Mouse (Mus musculus) layer of hippocampus, postnatal 10 days (tissue): ENCODE measurements around the gene Hist1h2bg. TPM values are rescaled to one million over a fixed set of nuclear protein-coding genes. Genes with fewer than 3 reads are reported as not detected.
"Not testable (repeated sequence)": the region's sequence is repeated elsewhere in the genome, so short reads cannot be mapped to it uniquely, and the experiment has no call there.

Experiments
- DNase-seq, 2 experiments: peaks; one replicate each; pipeline ENCODE4 v3.0.0; 2021; ENCODE audit warnings: low spot score in 2 of 2
- total RNA-seq, 2 experiments: library from RNA; stranded (reverse); gene quantifications; 2 replicates each; pipeline ENCODE4 v1.2.3; 2021

Hist1h2bg gene
- total RNA-seq, 2 experiments from 2014 or later = 105 to 126 TPM

GRCm38 (mm10) chr13:23561883-23562659 lies 9.1 kb upstream of the Hist1h2bg start, which contains the start of gene Hist1h3e:
Gene Hist1h3e, minus strand, starts transcription at chr13:23562369.
- DNase-seq = peak; percentile 94 to 95

GRCm38 (mm10) chr13:23562699-23563462 lies 8.3 kb upstream of the Hist1h2bg start:
- DNase-seq = peak in 1 of 2 experiments; percentile 46

DNA sequence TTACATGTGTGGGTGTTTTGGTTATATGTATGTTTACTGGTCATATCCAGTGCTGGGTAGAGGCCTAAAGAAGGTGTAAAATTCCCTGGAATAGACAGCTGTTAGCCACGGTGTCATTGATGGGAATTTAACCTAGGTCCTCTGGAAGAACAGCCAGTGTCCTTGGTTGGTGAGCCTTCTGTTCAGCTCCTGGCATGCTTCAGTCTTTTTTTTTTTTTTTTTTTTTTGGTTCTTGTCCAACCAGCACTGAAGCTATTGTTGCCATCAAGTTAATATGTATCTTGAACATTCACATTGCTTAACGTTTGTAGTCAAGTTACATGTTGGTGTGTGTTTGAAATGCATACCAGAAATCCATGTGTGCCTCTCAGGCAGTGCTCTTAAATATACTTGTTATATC lies 6.7 kb upstream of the Hist1h2bg start:
- DNase-seq = no peak

GRCm38 (mm10) chr13:23570261-23571021 lies 755 bp upstream of the Hist1h2bg start:
- DNase-seq = not testable (repeated sequence)

DNA sequence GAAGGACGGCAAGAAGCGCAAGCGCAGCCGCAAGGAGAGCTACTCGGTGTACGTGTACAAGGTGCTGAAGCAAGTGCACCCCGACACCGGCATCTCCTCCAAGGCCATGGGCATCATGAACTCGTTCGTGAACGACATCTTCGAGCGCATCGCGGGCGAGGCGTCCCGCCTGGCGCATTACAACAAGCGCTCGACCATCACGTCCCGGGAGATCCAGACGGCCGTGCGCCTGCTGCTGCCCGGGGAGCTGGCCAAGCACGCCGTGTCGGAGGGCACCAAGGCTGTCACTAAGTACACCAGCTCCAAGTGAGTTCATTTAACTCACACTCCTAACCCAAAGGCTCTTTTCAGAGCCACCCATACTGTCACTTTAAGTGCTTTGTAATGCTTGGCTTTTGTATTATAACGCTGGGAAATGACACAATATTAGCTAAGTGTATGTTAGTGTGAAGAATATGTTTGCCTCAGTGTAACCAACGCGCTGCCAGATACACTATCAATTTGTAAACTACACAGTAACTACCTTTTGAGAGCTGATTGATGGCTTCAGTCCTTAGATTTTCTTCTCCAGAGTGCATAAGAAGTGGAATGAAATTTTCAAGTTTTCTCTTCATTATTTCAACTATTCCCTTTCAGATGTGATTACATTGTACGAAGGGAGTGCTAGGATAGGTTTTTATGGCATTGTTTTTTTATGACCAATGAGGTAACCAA lies 465 bp downstream of the Hist1h2bg start:
- not testable (repeated sequence) for DNase-seq

DNA sequence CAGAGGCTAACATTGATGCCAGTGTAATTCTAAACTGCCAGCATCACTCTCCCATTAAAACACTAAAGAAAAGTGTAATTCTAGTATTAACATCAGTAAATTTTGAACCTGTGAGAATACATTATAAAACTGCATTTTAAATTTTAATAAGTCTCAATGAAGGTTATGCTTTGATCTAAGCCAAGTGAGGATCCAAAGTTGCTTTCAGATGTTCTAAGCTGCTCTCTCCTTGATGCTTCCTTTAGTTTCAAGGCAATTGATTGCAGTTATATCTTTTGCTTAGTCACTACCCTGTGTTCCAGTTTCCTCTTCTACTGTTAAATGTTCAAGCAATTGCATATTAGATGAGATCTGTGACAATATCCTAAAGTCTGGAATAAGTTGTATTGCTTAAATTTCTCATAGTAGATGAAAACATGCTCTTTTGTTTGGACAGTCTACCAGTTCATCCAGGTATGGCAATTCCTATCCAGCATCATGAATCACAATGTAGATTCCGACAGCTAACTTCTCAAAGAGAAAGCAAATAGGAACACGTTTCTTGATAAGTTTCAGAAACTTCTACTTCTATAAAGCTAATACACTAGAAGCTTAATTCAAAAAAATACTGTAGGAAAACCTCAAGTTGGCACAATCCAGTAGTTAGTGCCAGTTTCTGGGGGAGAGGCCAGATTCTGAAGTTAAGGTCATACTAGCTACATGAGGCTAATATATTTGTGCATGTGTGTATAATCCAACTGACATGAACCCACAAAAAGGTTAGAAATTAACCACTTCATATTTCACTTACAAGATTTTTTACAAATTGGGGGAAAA lies 1.2 kb downstream of the Hist1h2bg start:
- DNase-seq = no peak

DNA sequence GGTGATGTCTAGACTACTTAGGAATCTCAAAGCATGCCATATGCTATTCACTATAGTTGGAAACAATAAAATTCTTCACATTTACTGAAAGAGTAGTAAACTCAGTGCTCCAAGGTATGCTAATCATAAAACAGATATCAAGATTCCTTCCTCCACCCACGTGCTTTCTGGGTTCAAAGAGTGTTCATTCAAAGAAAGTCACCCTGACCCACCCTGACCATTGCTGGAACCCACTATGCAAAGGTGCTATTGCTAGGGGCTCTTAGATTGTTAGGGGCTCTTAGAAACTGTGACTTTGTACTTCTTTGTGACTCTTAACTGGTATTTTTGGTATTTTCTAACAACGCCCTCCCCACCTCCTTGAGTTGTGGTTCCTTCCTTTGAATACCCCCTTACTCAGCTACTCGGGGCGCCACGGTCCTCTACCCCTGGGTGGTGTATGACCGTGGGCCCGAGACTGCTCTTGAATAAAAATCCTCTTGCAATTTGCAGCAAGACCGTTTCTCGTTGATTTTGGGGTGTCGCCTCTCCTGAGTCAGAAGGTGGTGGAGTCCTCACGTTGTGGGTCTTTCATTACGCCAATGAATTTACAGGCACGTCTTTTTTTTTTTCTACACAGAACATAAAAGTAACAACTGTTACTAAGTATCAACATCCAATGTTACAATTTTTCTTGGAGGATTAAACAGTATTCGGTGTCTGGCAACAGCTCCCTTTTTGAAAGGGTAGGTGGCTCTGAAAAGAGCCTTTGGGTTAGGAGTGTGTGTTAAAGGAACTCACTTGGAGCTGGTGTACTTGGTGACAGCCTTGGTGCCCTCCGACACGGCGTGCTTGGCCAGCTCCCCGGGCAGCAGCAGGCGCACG lies 2.1 kb downstream of the Hist1h2bg start:
- DNase-seq = not testable (repeated sequence)

- peak; percentile 81 to 86 for DNase-seq
These were observed 2.8 kb downstream of the Hist1h2bg start, which contains the start of the genes Hist1h2bf and Hist1h2ad for GRCm38 (mm10) chr13:23573898-23574524. Gene Hist1h2bf, minus strand, starts transcription at chr13:23574196. Gene Hist1h2ad, plus strand, starts transcription at chr13:23574381.

DNA sequence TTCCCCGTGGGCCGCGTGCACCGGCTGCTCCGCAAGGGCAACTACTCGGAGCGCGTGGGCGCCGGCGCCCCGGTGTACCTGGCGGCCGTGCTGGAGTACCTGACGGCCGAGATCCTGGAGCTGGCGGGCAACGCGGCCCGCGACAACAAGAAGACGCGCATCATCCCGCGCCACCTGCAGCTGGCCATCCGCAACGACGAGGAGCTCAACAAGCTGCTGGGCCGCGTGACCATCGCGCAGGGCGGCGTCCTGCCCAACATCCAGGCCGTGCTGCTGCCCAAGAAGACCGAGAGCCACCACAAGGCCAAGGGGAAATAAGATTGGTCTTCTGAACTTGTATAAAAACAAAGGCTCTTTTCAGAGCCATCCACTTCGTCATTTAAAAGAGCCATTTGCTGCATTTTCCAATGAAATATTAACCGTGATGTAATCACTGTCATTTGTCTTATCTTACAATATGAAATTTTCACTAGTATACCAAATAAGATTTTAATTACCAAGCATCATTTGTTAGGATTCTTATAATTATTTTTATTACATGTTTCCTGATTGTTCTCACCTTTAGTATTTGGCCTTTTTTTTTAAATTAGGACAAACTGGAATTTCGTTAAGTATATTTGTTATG lies 3.5 kb downstream of the Hist1h2bg start:
- not testable (repeated sequence) for DNase-seq

DNA sequence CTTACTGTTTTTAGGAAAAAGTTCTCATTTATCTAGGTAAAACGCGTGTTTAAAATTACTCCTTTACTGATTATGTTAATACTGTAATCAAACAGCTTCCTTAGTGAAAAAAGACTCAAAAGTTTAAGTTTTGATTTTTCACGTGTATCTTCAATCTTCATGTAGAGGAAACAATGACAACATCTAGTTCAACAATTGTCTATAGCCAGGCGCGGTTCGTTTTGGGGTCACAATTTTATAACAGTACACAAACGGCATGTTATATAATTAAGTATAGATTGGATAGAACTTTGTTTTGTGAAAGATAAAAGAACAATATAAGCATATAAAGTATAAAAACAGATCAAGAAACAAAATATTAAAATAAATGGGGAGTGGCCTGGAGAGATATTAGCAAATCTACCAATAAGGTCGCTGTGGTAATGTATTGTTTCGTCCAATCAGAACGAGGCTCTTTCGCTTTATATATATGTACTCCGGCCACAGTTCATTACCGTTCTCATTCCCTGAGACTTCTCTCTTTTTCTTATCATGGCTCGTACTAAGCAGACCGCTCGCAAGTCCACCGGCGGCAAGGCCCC lies 4.2 kb downstream of the Hist1h2bg start, which contains the start of gene Hist1h3d:
Gene Hist1h3d, plus strand, starts transcription at position 493 of the 581 bp plus-strand sequence.
- DNase-seq = peak; percentile 36 to 55

GRCm38 (mm10) chr13:23575864-23576313 lies 4.7 kb downstream of the Hist1h2bg start:
- DNase-seq = not testable (repeated sequence)

DNA sequence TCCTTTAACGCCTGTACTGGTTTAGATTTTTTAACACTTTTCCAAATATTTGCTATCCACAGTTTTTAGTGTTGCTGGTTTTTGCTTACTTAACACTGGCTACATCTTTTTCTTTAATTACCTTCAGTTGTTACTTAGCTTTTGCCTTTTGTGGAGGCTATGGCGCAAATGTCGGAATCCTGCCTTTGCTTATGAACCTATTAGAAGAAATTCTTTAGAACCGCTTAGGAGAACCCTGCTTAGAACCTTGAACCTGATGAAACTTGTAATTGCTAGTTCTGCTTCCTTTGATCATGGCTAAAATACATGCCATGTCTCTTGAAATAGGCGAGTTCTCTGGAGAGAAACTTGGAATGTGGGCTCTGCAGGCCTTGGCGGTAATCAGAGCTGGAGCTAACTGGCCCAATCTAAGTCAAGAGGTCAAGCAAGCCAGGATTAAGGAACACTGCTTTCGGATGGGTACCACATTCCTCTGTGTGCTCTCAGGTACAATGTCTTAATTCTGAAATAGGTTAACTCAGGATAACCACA lies 5.2 kb downstream of the Hist1h2bg start:
- DNase-seq = no peak

DNA sequence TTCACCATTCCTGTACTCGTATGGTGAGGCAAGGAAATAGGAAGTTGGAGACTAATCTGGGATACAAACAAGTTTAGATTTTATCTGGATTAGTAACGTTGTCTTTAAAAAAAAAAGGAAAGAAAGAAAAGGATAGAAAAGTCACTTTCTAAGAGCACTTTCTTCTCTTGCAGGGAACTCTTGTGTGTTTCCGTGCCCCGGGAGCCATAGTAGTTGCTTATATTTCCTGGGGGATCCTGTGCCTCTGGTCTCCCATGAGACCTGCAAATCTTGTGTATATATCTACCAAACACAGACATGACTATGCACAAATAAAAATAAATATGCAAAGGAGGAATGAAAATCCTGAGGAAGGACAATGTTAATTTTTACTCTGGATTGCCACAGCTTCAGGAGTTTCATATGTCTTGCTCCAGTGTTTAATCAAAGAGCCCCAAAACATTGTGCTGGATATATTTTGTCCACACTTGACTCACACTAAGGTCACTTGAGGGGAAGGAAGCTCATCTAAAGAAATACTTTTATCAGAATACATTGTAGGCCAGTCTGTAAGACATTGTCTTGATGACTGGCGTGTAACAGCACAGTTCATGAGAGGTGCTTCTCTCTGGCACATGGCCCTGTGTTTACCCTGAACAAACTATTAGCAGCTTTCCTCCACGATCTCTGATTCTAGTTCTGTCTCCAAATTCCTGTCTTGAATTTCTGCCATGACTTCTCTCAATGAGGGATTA lies 5.9 kb downstream of the Hist1h2bg start:
- no peak for DNase-seq

GRCm38 (mm10) chr13:23577835-23578234 lies 6.6 kb downstream of the Hist1h2bg start:
- no peak for DNase-seq

- DNase-seq = peak; percentile 97 to 98
These were observed 10.4 kb downstream of the Hist1h2bg start, which contains the start of gene Hist1h4d for GRCm38 (mm10) chr13:23581408-23582218. Gene Hist1h4d, plus strand, starts transcription at chr13:23581598.
